Mouse (Mus musculus): ENCODE measurements at regions not wholly inside any gene's neighbourhood (a gene's known extent, or its start where the extent isn't known, plus 50 kb on each side); places are given as distances from the start of the nearest gene placed in this dataset.
"Not testable (repeated sequence)": the region's sequence is repeated elsewhere in the genome, so short reads cannot be mapped to it uniquely, and the experiment has no call there.

DNA sequence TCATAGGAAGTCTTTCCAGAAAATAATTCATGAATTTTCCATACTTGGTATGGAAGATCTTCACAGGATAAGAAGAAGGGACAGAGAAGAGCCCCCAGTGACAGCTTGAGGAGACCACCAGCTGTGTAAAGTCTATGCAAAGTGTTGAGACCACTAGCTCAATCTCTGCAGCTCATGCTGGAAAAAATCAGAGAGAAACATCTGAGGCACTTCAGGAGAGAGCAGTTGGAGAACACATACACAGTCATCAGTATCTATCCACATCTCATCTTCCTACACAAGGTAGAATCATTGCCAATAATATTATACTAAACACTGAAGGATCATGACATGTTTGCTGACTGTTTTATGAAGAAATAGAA is 186.5 kb downstream of the Hira start:
- no peaks in the 10 kb centered on the region for H3K9me3 ChIP-seq (ENCODE audit: control insufficient read depth, low read length)
- H3K27ac ChIP-seq (replicated peaks; ENCODE audit: low read depth, low read length), result no peak overlapping the region
- no peaks in the 10 kb centered on the region for H3K27me3 ChIP-seq (ENCODE audit: control insufficient read depth, insufficient read depth, low read length)
- H3K4me1 ChIP-seq (ENCODE audit: control insufficient read depth, insufficient read depth, low read length), result no peaks in the 10 kb centered on the region
- H3K4me3 ChIP-seq (replicated peaks; ENCODE audit: low read length), result no peak overlapping the region
- H3K4me2 ChIP-seq (replicated peaks; ENCODE audit: low read depth, low read length, severe bottlenecking), result no peak overlapping the region
- no peak for ATAC-seq (ENCODE audit: low FRiP score, low read depth)
- no peak for TF ChIP-seq POLR2A (IDR thresholded peaks at IDR 0.05; ENCODE audit: borderline replicate concordance, extremely low read depth, insufficient read depth, insufficient read length)
- H3K9ac ChIP-seq (ENCODE audit: low read depth, low read length, severe bottlenecking), result no peak overlapping the region
- H3K36me3 ChIP-seq (ENCODE audit: control insufficient read depth, insufficient read depth, low read length), result no peaks in the 10 kb centered on the region
- DNase-seq (ENCODE audit: low spot score), result no peak

DNA sequence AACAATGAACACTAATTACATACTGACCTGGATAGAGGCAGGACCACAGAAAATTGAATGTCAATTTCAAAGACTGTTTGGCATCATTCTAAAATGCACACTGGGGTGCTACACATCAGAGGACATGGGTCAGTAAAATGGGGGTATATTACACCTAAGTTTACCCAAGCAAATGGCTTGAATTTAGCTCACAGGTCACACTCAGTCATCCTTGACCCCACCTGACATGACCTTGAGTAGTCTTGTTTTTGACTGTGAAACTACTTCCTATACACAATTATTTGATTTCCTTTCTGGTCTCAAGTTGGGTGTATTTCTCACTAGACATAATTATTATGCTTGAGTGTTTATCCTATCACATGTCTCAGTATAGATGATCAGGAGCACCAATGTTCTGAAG is 187.6 kb downstream of the Hira start:
- ATAC-seq (ENCODE audit: low FRiP score, low read depth), result no peak
- no peaks in the 10 kb centered on the region for H3K36me3 ChIP-seq (ENCODE audit: control insufficient read depth, insufficient read depth, low read length)
- TF ChIP-seq POLR2A (IDR thresholded peaks at IDR 0.05; ENCODE audit: borderline replicate concordance, extremely low read depth, insufficient read depth, insufficient read length), result no peak
- H3K4me1 ChIP-seq (ENCODE audit: control insufficient read depth, insufficient read depth, low read length), result no peaks in the 10 kb centered on the region
- H3K9ac ChIP-seq (ENCODE audit: low read depth, low read length, severe bottlenecking), result no peak overlapping the region
- no peak for DNase-seq (ENCODE audit: low spot score)
- H3K9me3 ChIP-seq (ENCODE audit: control insufficient read depth, low read length), result no peaks in the 10 kb centered on the region
- no peaks in the 10 kb centered on the region for H3K27me3 ChIP-seq (ENCODE audit: control insufficient read depth, insufficient read depth, low read length)
- H3K27ac ChIP-seq (replicated peaks; ENCODE audit: low read depth, low read length), result no peak overlapping the region
- no peak overlapping the region for H3K4me2 ChIP-seq (replicated peaks; ENCODE audit: low read depth, low read length, severe bottlenecking)
- H3K4me3 ChIP-seq (replicated peaks; ENCODE audit: low read length), result no peak overlapping the region

DNA sequence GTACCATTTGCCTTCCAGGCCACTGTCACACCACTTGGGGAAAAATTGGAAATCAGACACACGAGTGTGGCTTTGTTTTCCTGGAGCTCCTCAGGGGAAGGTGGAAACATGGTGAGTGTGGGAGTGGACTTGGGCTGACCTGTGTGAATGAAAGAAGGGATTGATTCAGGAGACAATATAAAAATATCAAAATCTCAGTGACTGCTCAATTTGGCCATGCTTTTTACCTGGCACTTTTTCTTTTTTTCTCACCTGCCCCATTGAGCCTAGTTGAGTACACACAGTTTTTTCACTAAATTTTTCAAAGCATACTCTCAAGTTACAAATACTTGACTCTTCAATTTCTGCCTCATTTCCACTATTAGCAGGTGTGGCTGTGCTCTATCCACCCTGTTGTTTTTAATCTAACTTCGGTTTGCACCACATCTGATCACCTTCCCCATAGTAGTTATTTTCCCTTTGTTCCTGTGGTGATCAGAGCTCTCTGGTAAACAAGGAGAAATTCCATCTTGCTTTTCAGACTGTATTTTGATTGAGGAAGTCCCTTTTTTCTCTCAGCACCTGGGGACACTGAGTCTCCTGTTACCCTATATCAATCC is 188.8 kb downstream of the Hira start:
- no peak for ATAC-seq (ENCODE audit: low FRiP score, low read depth)
- WGBS, result 71% methylated on average over 2 of the region's 2 CpGs

DNA sequence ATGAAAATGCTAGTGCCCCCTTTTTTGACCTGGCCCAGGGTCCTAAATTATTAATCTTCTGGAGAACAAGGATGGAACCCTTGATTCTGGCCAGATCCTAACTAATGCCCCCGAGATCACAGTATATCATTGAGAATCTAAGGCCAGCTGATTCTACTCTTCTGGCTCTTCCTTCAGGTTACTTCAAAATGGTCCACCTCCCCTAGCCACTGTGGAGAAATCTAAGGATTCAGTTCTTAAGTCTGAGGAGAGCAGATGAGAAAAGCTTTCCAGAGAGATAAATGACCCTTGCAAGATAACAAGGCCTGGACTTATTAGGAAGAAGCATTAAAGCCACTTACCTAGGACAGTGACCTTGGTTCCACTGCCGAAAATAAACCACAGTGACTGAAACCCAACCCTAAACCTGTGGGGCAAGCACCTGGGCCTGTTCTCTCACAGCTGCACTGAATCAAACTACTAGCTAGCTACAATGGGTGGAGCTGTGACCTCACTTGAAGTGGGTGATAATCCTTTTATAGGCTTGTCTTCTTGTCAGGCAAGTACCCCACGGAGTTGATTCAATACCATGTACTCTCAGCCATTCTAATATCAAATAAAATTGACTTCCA is 190.0 kb downstream of the Hira start:
- WGBS, result 58% methylated on average over 3 of the region's 3 CpGs
- Histone ChIP-seq H3K9me3 (ENCODE audit: control insufficient read depth, low read length) (no peaks in the 10 kb centered on the region), H3K27me3 (ENCODE audit: control insufficient read depth, insufficient read depth, low read length) (no peaks in the 10 kb centered on the region), H3K36me3 (ENCODE audit: control insufficient read depth, insufficient read depth, low read length) (no peaks in the 10 kb centered on the region), H3K27ac (replicated peaks; ENCODE audit: low read depth, low read length) (no peak overlapping the region), H3K9ac (ENCODE audit: low read depth, low read length, severe bottlenecking) (no peak overlapping the region), H3K4me3 (replicated peaks; ENCODE audit: low read length) (no peak overlapping the region), H3K4me2 (replicated peaks; ENCODE audit: low read depth, low read length, severe bottlenecking) (no peak overlapping the region), H3K4me1 (ENCODE audit: control insufficient read depth, insufficient read depth, low read length) (no peaks in the 10 kb centered on the region)
- TF ChIP-seq POLR2A (IDR thresholded peaks at IDR 0.05; ENCODE audit: borderline replicate concordance, extremely low read depth, insufficient read depth, insufficient read length), result no peak
- ATAC-seq (ENCODE audit: low FRiP score, low read depth) (no peak), DNase-seq (ENCODE audit: low spot score) (no peak)

More for the DNA sequence above, 188.8 kb downstream of the Hira start:
- H3K36me3 ChIP-seq (ENCODE audit: control insufficient read depth, insufficient read depth, low read length), result no peaks in the 10 kb centered on the region
- H3K9me3 ChIP-seq (ENCODE audit: control insufficient read depth, low read length), result no peaks in the 10 kb centered on the region
- TF ChIP-seq POLR2A (IDR thresholded peaks at IDR 0.05; ENCODE audit: borderline replicate concordance, extremely low read depth, insufficient read depth, insufficient read length), result no peak
- H3K4me1 ChIP-seq (ENCODE audit: control insufficient read depth, insufficient read depth, low read length), result no peaks in the 10 kb centered on the region
- H3K4me2 ChIP-seq (replicated peaks; ENCODE audit: low read depth, low read length, severe bottlenecking), result no peak overlapping the region
- DNase-seq (ENCODE audit: low spot score), result no peak
- no peaks in the 10 kb centered on the region for H3K27me3 ChIP-seq (ENCODE audit: control insufficient read depth, insufficient read depth, low read length)
- no peak overlapping the region for H3K27ac ChIP-seq (replicated peaks; ENCODE audit: low read depth, low read length)
- no peak overlapping the region for H3K9ac ChIP-seq (ENCODE audit: low read depth, low read length, severe bottlenecking)
- no peak overlapping the region for H3K4me3 ChIP-seq (replicated peaks; ENCODE audit: low read length)

DNA sequence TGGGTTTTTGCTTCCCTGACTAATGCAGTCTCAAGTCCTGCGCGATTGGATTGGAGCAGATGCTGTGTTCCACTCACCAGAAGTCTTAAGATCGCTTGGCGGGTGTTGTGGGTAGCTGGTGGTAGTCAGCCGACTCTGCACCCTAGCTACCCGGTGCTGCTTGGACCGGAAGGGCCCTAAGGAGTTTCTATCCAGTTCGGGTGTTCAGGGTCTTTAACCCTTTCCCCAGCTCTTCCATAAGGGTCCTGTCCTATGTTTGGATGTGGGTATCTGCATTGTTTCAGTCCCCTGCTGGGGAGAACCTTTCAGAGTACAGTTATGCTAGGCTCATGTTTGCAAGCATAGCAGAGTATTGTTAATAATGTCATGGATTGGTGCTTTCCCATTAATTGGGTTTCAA is 206.7 kb downstream of the Hira start:
- H3K27ac ChIP-seq (replicated peaks; ENCODE audit: low read depth, low read length); H3K27me3 ChIP-seq (ENCODE audit: control insufficient read depth, insufficient read depth, low read length): not testable (repeated sequence)
- whole genome bisulfite sequencing, result 69% methylated on average over 6 of the region's 8 CpGs

DNA sequence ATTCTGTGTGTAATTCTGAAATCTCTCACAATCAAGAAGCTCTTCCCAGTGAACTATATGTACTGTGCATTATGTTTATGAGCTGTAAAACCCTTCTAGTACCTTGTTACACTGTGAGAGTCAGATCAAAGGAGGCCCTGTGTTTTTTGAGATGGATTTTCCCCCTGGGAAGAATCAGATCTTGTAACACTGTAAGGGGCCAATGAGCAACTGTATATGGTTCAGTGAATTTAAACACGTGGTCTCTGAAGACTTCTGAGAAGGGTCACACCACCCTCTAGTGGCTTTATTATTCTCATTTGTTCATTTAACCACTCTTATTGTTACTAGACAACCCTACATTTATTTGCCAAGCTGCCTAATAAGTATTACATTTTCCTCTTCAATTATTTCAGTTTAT is 211.1 kb downstream of the Hira start:
- 7% methylated on average over 1 of the region's 1 CpGs for WGBS
- no peak overlapping the region for H3K4me2 ChIP-seq (replicated peaks; ENCODE audit: low read depth, low read length, severe bottlenecking)
- no peak for TF ChIP-seq POLR2A (IDR thresholded peaks at IDR 0.05; ENCODE audit: borderline replicate concordance, extremely low read depth, insufficient read depth, insufficient read length)
- no peaks in the 10 kb centered on the region for H3K27me3 ChIP-seq (ENCODE audit: control insufficient read depth, insufficient read depth, low read length)
- H3K4me1 ChIP-seq (ENCODE audit: control insufficient read depth, insufficient read depth, low read length), result no peaks in the 10 kb centered on the region
- H3K4me3 ChIP-seq (replicated peaks; ENCODE audit: low read length), result no peak overlapping the region
- peak; percentile 9 for DNase-seq (ENCODE audit: low spot score)
- H3K36me3 ChIP-seq (ENCODE audit: control insufficient read depth, insufficient read depth, low read length), result no peaks in the 10 kb centered on the region
- ATAC-seq (ENCODE audit: low FRiP score, low read depth), result no peak
- H3K27ac ChIP-seq (replicated peaks; ENCODE audit: low read depth, low read length), result no peak overlapping the region
- no peaks in the 10 kb centered on the region for H3K9me3 ChIP-seq (ENCODE audit: control insufficient read depth, low read length)
- no peak overlapping the region for H3K9ac ChIP-seq (ENCODE audit: low read depth, low read length, severe bottlenecking)

More for the DNA sequence above, 206.7 kb downstream of the Hira start:
- not testable (repeated sequence) for ATAC-seq (ENCODE audit: low FRiP score, low read depth); H3K9ac ChIP-seq (ENCODE audit: low read depth, low read length, severe bottlenecking); H3K36me3 ChIP-seq (ENCODE audit: control insufficient read depth, insufficient read depth, low read length); H3K9me3 ChIP-seq (ENCODE audit: control insufficient read depth, low read length); H3K4me1 ChIP-seq (ENCODE audit: control insufficient read depth, insufficient read depth, low read length); H3K4me3 ChIP-seq (replicated peaks; ENCODE audit: low read length); H3K4me2 ChIP-seq (replicated peaks; ENCODE audit: low read depth, low read length, severe bottlenecking); DNase-seq (ENCODE audit: low spot score)
